Mouse (Mus musculus): ENCODE results near the gene Gbgt1. TPM values are rescaled to one million over a fixed set of nuclear protein-coding genes. Genes with fewer than 3 reads are reported as not detected.

Gene Gbgt1
- total and polyA plus RNA-seq, 3 experiments: 1.6 to 4.6 (median 3.7) TPM

DNA sequence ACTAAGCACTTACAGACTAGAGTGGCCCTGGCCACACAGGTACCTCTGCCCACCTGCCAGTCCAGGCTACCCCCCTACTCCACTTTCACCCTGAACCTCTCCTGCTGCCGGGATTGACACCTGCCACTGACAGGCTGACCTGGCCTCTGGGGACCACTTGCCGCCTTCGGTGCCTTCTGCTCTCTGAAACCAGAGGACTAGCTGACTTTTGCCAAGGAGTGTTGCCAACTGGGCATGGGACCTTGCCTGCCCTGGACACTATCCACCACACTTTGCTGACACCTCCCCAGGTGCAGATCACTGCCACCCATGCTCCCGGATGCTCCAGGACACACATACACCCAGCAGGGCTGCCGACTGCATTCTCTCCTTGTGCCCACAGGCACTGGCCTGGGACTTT lies 55.6 kb downstream of the Gbgt1 start:
- no peak for DNase-seq

Other genes with a start within 250 kb of the Gbgt1 start
- gene Ppp1r26, start 50.1 kb upstream of the Gbgt1 start, total RNA-seq (2021): 1 to 10 TPM; 3.7 to 7.7 TPM
- gene Ppp1r26, start 50.1 kb upstream of the Gbgt1 start, polyA plus RNA-seq (2012; rRNA removed): 2.9 and 3.5 TPM in 2 replicates
- gene 1700007K13Rik, start 30.6 kb upstream of the Gbgt1 start, total RNA-seq (2021): 1 to 10 TPM in 1 of 2 experiments, under 1 TPM in 1; 0.76 to 1.5 TPM
- not detected in 2 replicates for gene 1700007K13Rik, start 30.6 kb upstream of the Gbgt1 start, polyA plus RNA-seq (2012; rRNA removed)
- 10 to 100 TPM; 60.4 to 65.2 TPM for gene Mrps2, start 28.8 kb upstream of the Gbgt1 start, total RNA-seq (2021)
- 46.0 and 61.1 TPM in 2 replicates for gene Mrps2, start 28.8 kb upstream of the Gbgt1 start, polyA plus RNA-seq (2012; rRNA removed)
- gene Gm10134, start 9.2 kb downstream of the Gbgt1 start, total RNA-seq (2021): 1 to 10 TPM in 1 of 2 experiments, not detected in 1; 2.2 TPM
- gene Gm10134, start 9.2 kb downstream of the Gbgt1 start, polyA plus RNA-seq (2012; rRNA removed): 0.42 TPM in 1 of 2 replicates, not detected in the other
- gene Ralgds, start 16.2 kb downstream of the Gbgt1 start, total RNA-seq (2021): 10 to 100 TPM; 23.3 to 45.5 TPM
- gene Ralgds, start 16.2 kb downstream of the Gbgt1 start, polyA plus RNA-seq (2012; rRNA removed): 56.8 and 73.5 TPM in 2 replicates
- under 1 TPM in 1 of 2 experiments, not detected in 1; 0.14 TPM for gene Cel, start 66.5 kb downstream of the Gbgt1 start, total RNA-seq (2021)
- 0.06 TPM in 1 of 2 replicates, not detected in the other for gene Cel, start 66.5 kb downstream of the Gbgt1 start, polyA plus RNA-seq (2012; rRNA removed)
- gene Gtf3c5, start 86.9 kb downstream of the Gbgt1 start, total RNA-seq (2021): 10 to 100 TPM; 15.4 to 21.6 TPM
- 14.8 and 16.0 TPM in 2 replicates for gene Gtf3c5, start 86.9 kb downstream of the Gbgt1 start, polyA plus RNA-seq (2012; rRNA removed)
- not detected for gene Gfi1b, start 125.1 kb downstream of the Gbgt1 start, total RNA-seq (2021)
- 0.15 and 0.22 TPM in 2 replicates for gene Gfi1b, start 125.1 kb downstream of the Gbgt1 start, polyA plus RNA-seq (2012; rRNA removed)
- gene Tsc1, start 144.3 kb downstream of the Gbgt1 start, total RNA-seq (2021): 10 to 100 TPM; 17.8 to 19.3 TPM
- gene Tsc1, start 144.3 kb downstream of the Gbgt1 start, polyA plus RNA-seq (2012; rRNA removed): 7.8 and 8.3 TPM in 2 replicates
- gene Spaca9, start 202.8 kb downstream of the Gbgt1 start, total RNA-seq (2021): under 1 TPM in 1 of 2 experiments, not detected in 1; 0.92 TPM
- gene Spaca9, start 202.8 kb downstream of the Gbgt1 start, polyA plus RNA-seq (2012; rRNA removed): 0.84 TPM in 1 of 2 replicates, not detected in the other
- under 1 TPM; 0.29 to 0.38 TPM for gene Ak8, start 203.3 kb downstream of the Gbgt1 start, total RNA-seq (2021)
- 0.29 and 0.44 TPM in 2 replicates for gene Ak8, start 203.3 kb downstream of the Gbgt1 start, polyA plus RNA-seq (2012; rRNA removed)